Mouse (Mus musculus) hindbrain, postnatal 0 days (tissue): ENCODE measurements around the gene Dab2ip. TPM values are rescaled to one million over a fixed set of nuclear protein-coding genes. Genes with fewer than 3 reads are reported as not detected.
A peak's percentile ranks its signal among the peaks of the same experiment; 100 is the strongest.

Experiments
- ATAC-seq: fragments of 200-750 bp; cut with Nextera tagmentation; 2 replicates; pipeline ENCODE4 v1.8.0; 2017; ENCODE audit warnings: mild to moderate bottlenecking, moderate TSS enrichment, moderate library complexity
- DNase-seq: peaks from one replicate; pipeline ENCODE4 v3.0.0-alpha.2; 2015; ENCODE audit warnings: low spot score
- H3K27ac ChIP-seq: fragments of 300-500 bp; sonication (generic); 2 replicates; pipeline ENCODE4 v1.5.1; 2014; ENCODE audit warnings: mild to moderate bottlenecking
- H3K27me3 ChIP-seq: fragments of 300-500 bp; sonication (generic); 2 replicates; pipeline ENCODE4 v1.6.1; 2014; ENCODE audit warnings: low read length, mixed read lengths; ENCODE audit not compliant: insufficient read depth
- H3K36me3 ChIP-seq: fragments of 300-500 bp; sonication (generic); 2 replicates; pipeline ENCODE4 v1.6.1; 2014; ENCODE audit warnings: low read length, mixed read lengths; ENCODE audit not compliant: insufficient read depth
- H3K4me1 ChIP-seq: fragments of 300-500 bp; sonication (generic); 2 replicates; pipeline ENCODE4 v1.6.1; 2014; ENCODE audit warnings: antibody characterized with exemption, low read length, mixed read lengths; ENCODE audit not compliant: insufficient read depth
- H3K4me2 ChIP-seq: fragments of 300-500 bp; sonication (generic); 2 replicates; pipeline ENCODE4 v1.6.1; 2014; ENCODE audit warnings: low read depth, mild to moderate bottlenecking, low read length, moderate library complexity, mixed read lengths
- H3K4me3 ChIP-seq: fragments of 300-500 bp; sonication (generic); 2 replicates; pipeline ENCODE4 v1.5.1; 2014; ENCODE audit warnings: low read length
- H3K9ac ChIP-seq: fragments of 300-500 bp; sonication (generic); replicated peaks from 2 replicates; pipeline ENCODE4 v1.6.1; 2014; ENCODE audit warnings: mild to moderate bottlenecking, low read length, moderate library complexity, mixed read lengths
- H3K9me3 ChIP-seq: fragments of 300-500 bp; sonication (generic); 2 replicates; pipeline ENCODE4 v1.6.1; 2016; ENCODE audit warnings: low read length, mixed read lengths
- CTCF ChIP-seq: IDR thresholded peaks from 2 replicates; pipeline ENCODE4 v1.5.1; 2016; ENCODE audit warnings: antibody characterized with exemption, control low read depth, low read depth
- WGBS: fragments of 180-500 bp; shearing (Covaris S2); extraction: QIAGEN DNeasy Blood & Tissue Kit; methylation state at CpG from one replicate; pipeline ENCODE4 v1.1.7; 2014; 5-methylcytosine and 5-hydroxymethylcytosine counted together
- polyA plus RNA-seq: library from polyadenylated mRNA; unstranded; fragments of >200 nt; fragmentation: Nextera tagmentation; extraction: Ambion mirVana; gene quantifications from 2 replicates; pipeline ENCODE4 v1.2.1, GENCODE M21; 2015
- total RNA-seq: library from RNA; depleted of rRNA; stranded (reverse); fragments of >200 nt; gene quantifications from 2 replicates; pipeline ENCODE4 v1.2.3, GENCODE M21; 2014

Dab2ip gene
- total and polyA plus RNA-seq, 2 experiments from 2014 or later = 64.5 to 161 TPM

- H3K9me3 ChIP-seq = no peaks in the 10 kb centered on the region
- no peak overlapping the region for H3K27ac ChIP-seq
- H3K4me2 ChIP-seq = no peak overlapping the region
- H3K9ac ChIP-seq = no peak overlapping the region
- H3K27me3 ChIP-seq = no peaks in the 10 kb centered on the region
- H3K4me3 ChIP-seq = no peak overlapping the region
- H3K36me3 ChIP-seq = no peaks in the 10 kb centered on the region
- WGBS = 82% methylated on average over 10 of the region's 10 CpGs
- DNase-seq (no peak), ATAC-seq (no peak)
- TF ChIP-seq CTCF = no peak
- H3K4me1 ChIP-seq = peaks cover 4% of the 10 kb centered on the region; the same call in 1 of the 2 replicates
Measured at GRCm38 (mm10) chr2:35745876-35746275, 187.8 kb downstream of the Dab2ip start.

DNA sequence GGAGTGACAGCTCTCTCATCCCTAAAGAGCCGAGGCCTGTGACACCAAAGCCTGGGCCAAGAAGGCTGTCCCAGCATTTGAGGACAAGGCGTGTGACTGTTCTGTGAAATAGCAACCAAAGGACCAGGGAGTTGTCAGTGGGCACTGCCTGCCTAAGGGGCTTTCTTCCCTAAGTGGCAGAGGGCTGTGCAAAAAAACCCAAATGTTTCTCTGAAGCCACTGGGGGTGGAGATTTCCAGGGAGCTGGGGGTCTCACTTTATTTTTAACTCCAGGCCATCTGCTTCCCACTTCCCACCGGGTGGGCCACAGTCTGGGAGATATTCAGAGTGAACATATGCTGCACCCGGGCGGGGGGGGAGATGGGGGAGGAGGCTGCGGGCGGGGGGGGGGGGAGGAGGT is 188.6 kb downstream of the Dab2ip start:
- Histone ChIP-seq H3K9me3 (no peaks in the 10 kb centered on the region), H3K4me2 (no peak overlapping the region), H3K4me1 (peaks cover 4% of the 10 kb centered on the region; the same call in 1 of the 2 replicates), H3K27me3 (no peaks in the 10 kb centered on the region), H3K4me3 (no peak overlapping the region), H3K9ac (no peak overlapping the region), H3K36me3 (no peaks in the 10 kb centered on the region), H3K27ac (no peak overlapping the region)
- peak; percentile 24; the same call in 1 of the 2 replicates for ATAC-seq
- WGBS = 41% methylated on average over 5 of the region's 7 CpGs
- no peak for DNase-seq
- no peak for TF ChIP-seq CTCF

- no peak overlapping the region for H3K4me2 ChIP-seq
- H3K4me1 ChIP-seq = peaks cover 4% of the 10 kb centered on the region; the same call in 1 of the 2 replicates
- H3K9ac ChIP-seq = no peak overlapping the region
- no peaks in the 10 kb centered on the region for H3K9me3 ChIP-seq
- H3K4me3 ChIP-seq = no peak overlapping the region
- H3K27ac ChIP-seq = no peak overlapping the region
- ATAC-seq = no peak
- 48% methylated on average over 12 of the region's 12 CpGs for WGBS
- H3K27me3 ChIP-seq = no peaks in the 10 kb centered on the region
- DNase-seq = no peak
- TF ChIP-seq CTCF = no peak
- H3K36me3 ChIP-seq = no peaks in the 10 kb centered on the region
Measured at GRCm38 (mm10) chr2:35747371-35748035, 189.4 kb downstream of the Dab2ip start.

GRCm38 (mm10) chr2:35750533-35751141 is 192.6 kb downstream of the Dab2ip start:
- Histone ChIP-seq H3K27me3 (no peaks in the 10 kb centered on the region), H3K4me1 (peaks cover 4% of the 10 kb centered on the region; the same call in 1 of the 2 replicates), H3K9me3 (no peaks in the 10 kb centered on the region), H3K4me2 (no peak overlapping the region), H3K36me3 (no peaks in the 10 kb centered on the region), H3K9ac (no peak overlapping the region), H3K4me3 (no peak overlapping the region), H3K27ac (no peak overlapping the region)
- TF ChIP-seq CTCF = no peak
- no peak for ATAC-seq
- no peak for DNase-seq
- 62% methylated on average over 7 of the region's 7 CpGs for WGBS

DNA sequence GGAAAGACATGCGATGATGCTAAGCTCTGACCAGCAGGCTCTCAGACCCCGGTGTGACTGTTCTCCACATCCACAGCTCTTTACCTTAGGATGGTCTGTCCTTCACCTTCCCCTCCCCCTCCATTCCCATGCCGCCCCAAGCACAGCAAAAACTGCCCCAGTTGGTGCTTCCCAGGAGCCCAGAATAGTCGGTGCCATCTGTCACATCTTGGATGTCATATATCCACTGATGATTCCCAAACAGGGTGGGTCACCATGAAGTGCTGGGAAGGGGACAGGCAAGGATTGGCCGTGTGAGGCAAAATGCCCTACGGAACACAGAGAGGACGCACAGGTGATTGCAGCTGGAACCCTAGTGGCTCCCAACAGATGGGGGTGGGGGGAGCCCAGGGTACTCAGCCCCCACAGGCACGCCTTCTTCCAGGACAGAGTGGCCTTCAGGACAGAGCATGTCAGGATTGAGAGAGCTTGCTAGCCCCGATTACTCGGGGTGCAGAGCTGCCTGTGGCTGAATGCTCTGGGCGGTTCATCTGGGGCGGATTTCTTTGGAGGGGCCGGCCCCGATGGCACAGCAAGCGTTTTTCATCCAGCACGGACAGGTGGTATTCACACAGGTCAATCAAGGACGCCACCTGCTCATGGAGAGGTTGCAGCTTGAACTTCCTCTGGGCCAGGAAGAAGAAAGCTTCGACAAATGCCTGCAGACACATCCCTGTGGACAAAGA is 193.9 kb downstream of the Dab2ip start:
- H3K9ac ChIP-seq = no peak overlapping the region
- H3K36me3 ChIP-seq = no peaks in the 10 kb centered on the region
- H3K9me3 ChIP-seq = no peaks in the 10 kb centered on the region
- no peak overlapping the region for H3K27ac ChIP-seq
- no peak overlapping the region for H3K4me3 ChIP-seq
- ATAC-seq (0 out of 2 replicates have a peak, but pooled peaks have one; percentile 18), DNase-seq (no peak)
- no peak for TF ChIP-seq CTCF
- no peak overlapping the region for H3K4me2 ChIP-seq
- 72% methylated on average over 18 of the region's 18 CpGs for WGBS
- H3K27me3 ChIP-seq = no peaks in the 10 kb centered on the region
- H3K4me1 ChIP-seq = peaks cover 4% of the 10 kb centered on the region; the same call in 1 of the 2 replicates

- no peaks in the 10 kb centered on the region for H3K9me3 ChIP-seq
- 52% methylated on average over 7 of the region's 7 CpGs for WGBS
- no peak for ATAC-seq
- no peak overlapping the region for H3K9ac ChIP-seq
- no peak overlapping the region for H3K27ac ChIP-seq
- DNase-seq = no peak
- TF ChIP-seq CTCF = no peak
- H3K27me3 ChIP-seq = no peaks in the 10 kb centered on the region
- H3K4me2 ChIP-seq = no peak overlapping the region
- H3K4me1 ChIP-seq = no peaks in the 10 kb centered on the region
- H3K4me3 ChIP-seq = no peak overlapping the region
- H3K36me3 ChIP-seq = no peaks in the 10 kb centered on the region
Measured at GRCm38 (mm10) chr2:35756467-35756866, 198.4 kb downstream of the Dab2ip start.
